Mouse (Mus musculus): ENCODE results near the gene Tsfm. TPM values are rescaled to one million over a fixed set of nuclear protein-coding genes. Genes with fewer than 3 reads are reported as not detected.
"Not testable (repeated sequence)": the region's sequence is repeated elsewhere in the genome, so short reads cannot be mapped to it uniquely, and the experiment has no call there.

Tsfm gene
- total and polyA plus RNA-seq, 2 experiments from 2014 or later = 29.3 to 60.7 TPM

GRCm38 (mm10) chr10:127077515-127077914 lies 46.9 kb upstream of the Tsfm start:
- Histone ChIP-seq H3K9me3 (ENCODE audit: low read length) (no peaks in the 10 kb centered on the region), H3K36me3 (ENCODE audit: insufficient read depth, low read length) (no peaks in the 10 kb centered on the region), H3K4me1 (ENCODE audit: insufficient read depth, low read length) (peaks cover 23% of the 10 kb centered on the region; the same call in 1 of the 2 replicates), H3K4me2 (ENCODE audit: low read depth, low read length, poor library complexity, severe bottlenecking) (peak overlapping the region; percentile 93), H3K27me3 (ENCODE audit: insufficient read depth, low read length) (no peaks in the 10 kb centered on the region), H3K9ac (replicated peaks; ENCODE audit: low read length, poor library complexity, severe bottlenecking) (peak overlapping the region; percentile 95), H3K4me3 (ENCODE audit: low read depth, low read length) (peak overlapping the region; percentile 83), H3K27ac (ENCODE audit: low read depth, low read length) (peak overlapping the region; percentile 94)
- whole genome bisulfite sequencing = 9% methylated on average over 10 of the region's 10 CpGs
- no peak for DNase-seq (ENCODE audit: low spot score)
- ATAC-seq (ENCODE audit: low FRiP score) = no peak; the same call in 1 of the 2 replicates
- TF ChIP-seq CTCF (IDR thresholded peaks at IDR 0.05) = no peak

- DNase-seq (ENCODE audit: low spot score) = no peak
- Histone ChIP-seq H3K27ac (ENCODE audit: low read depth, low read length) (no peak overlapping the region), H3K27me3 (ENCODE audit: insufficient read depth, low read length) (no peaks in the 10 kb centered on the region), H3K9ac (replicated peaks; ENCODE audit: low read length, poor library complexity, severe bottlenecking) (no peak overlapping the region), H3K4me1 (ENCODE audit: insufficient read depth, low read length) (peaks cover 12% of the 10 kb centered on the region; the same call in 1 of the 2 replicates), H3K36me3 (ENCODE audit: insufficient read depth, low read length) (no peaks in the 10 kb centered on the region), H3K4me3 (ENCODE audit: low read depth, low read length) (no peak overlapping the region), H3K4me2 (ENCODE audit: low read depth, low read length, poor library complexity, severe bottlenecking) (peak overlapping the region; percentile 93; the same call in 1 of the 2 replicates), H3K9me3 (ENCODE audit: low read length) (no peaks in the 10 kb centered on the region)
- TF ChIP-seq CTCF (IDR thresholded peaks at IDR 0.05) = no peak
- WGBS = 42% methylated on average over 4 of the region's 4 CpGs
- no peak for ATAC-seq (ENCODE audit: low FRiP score)
Measured at GRCm38 (mm10) chr10:127076082-127076481, 45.4 kb upstream of the Tsfm start.

- 77% methylated on average over 8 of the region's 8 CpGs for WGBS
- ATAC-seq (ENCODE audit: low FRiP score) (no peak), DNase-seq (ENCODE audit: low spot score) (no peak)
- Histone ChIP-seq H3K27me3 (ENCODE audit: insufficient read depth, low read length) (no peaks in the 10 kb centered on the region), H3K4me3 (ENCODE audit: low read depth, low read length) (no peak overlapping the region), H3K4me1 (ENCODE audit: insufficient read depth, low read length) (peaks cover 8% of the 10 kb centered on the region; the same call in 1 of the 2 replicates), H3K36me3 (ENCODE audit: insufficient read depth, low read length) (no peaks in the 10 kb centered on the region), H3K9ac (replicated peaks; ENCODE audit: low read length, poor library complexity, severe bottlenecking) (no peak overlapping the region), H3K4me2 (ENCODE audit: low read depth, low read length, poor library complexity, severe bottlenecking) (no peak overlapping the region), H3K9me3 (ENCODE audit: low read length) (no peaks in the 10 kb centered on the region), H3K27ac (ENCODE audit: low read depth, low read length) (no peak overlapping the region)
- no peak for TF ChIP-seq CTCF (IDR thresholded peaks at IDR 0.05)
Measured at GRCm38 (mm10) chr10:127075651-127076050, 45.0 kb upstream of the Tsfm start.

GRCm38 (mm10) chr10:127075080-127075479 lies 44.4 kb upstream of the Tsfm start, which contains the start of gene Agap2:
TSS of gene Agap2 (plus strand) at chr10:127075284.
- Histone ChIP-seq H3K9me3 (ENCODE audit: low read length) (no peaks in the 10 kb centered on the region), H3K9ac (replicated peaks; ENCODE audit: low read length, poor library complexity, severe bottlenecking) (no peak within 1 kb of the TSS), H3K36me3 (ENCODE audit: insufficient read depth, low read length) (no peaks in the 10 kb centered on the region), H3K27ac (ENCODE audit: low read depth, low read length) (no peak within 1 kb of the TSS), H3K27me3 (ENCODE audit: insufficient read depth, low read length) (no peaks in the 10 kb centered on the region), H3K4me3 (ENCODE audit: low read depth, low read length) (no peak within 1 kb of the TSS), H3K4me1 (ENCODE audit: insufficient read depth, low read length) (peaks cover 4% of the 10 kb centered on the region; the same call in 1 of the 2 replicates), H3K4me2 (ENCODE audit: low read depth, low read length, poor library complexity, severe bottlenecking) (peak within 1 kb of the TSS; percentile 93; the same call in 1 of the 2 replicates)
- DNase-seq (ENCODE audit: low spot score) (no peak), ATAC-seq (ENCODE audit: low FRiP score) (no peak)
- no peak for TF ChIP-seq CTCF (IDR thresholded peaks at IDR 0.05)
- 74% methylated on average over 9 of the region's 9 CpGs for WGBS

GRCm38 (mm10) chr10:127073981-127074380 lies 43.3 kb upstream of the Tsfm start:
- Histone ChIP-seq H3K4me3 (ENCODE audit: low read depth, low read length) (no peak overlapping the region), H3K9me3 (ENCODE audit: low read length) (no peaks in the 10 kb centered on the region), H3K4me1 (ENCODE audit: insufficient read depth, low read length) (peaks cover 4% of the 10 kb centered on the region; the same call in 1 of the 2 replicates), H3K9ac (replicated peaks; ENCODE audit: low read length, poor library complexity, severe bottlenecking) (no peak overlapping the region), H3K4me2 (ENCODE audit: low read depth, low read length, poor library complexity, severe bottlenecking) (no peak overlapping the region), H3K36me3 (ENCODE audit: insufficient read depth, low read length) (no peaks in the 10 kb centered on the region), H3K27me3 (ENCODE audit: insufficient read depth, low read length) (no peaks in the 10 kb centered on the region), H3K27ac (ENCODE audit: low read depth, low read length) (no peak overlapping the region)
- TF ChIP-seq CTCF (IDR thresholded peaks at IDR 0.05) = no peak
- 86% methylated on average over 1 of the region's 1 CpGs for WGBS
- ATAC-seq (ENCODE audit: low FRiP score) (no peak), DNase-seq (ENCODE audit: low spot score) (no peak)

GRCm38 (mm10) chr10:127072969-127073368 lies 42.3 kb upstream of the Tsfm start:
- not testable (repeated sequence) for H3K27me3 ChIP-seq (ENCODE audit: insufficient read depth, low read length); H3K9ac ChIP-seq (replicated peaks; ENCODE audit: low read length, poor library complexity, severe bottlenecking); ATAC-seq (ENCODE audit: low FRiP score); H3K4me1 ChIP-seq (ENCODE audit: insufficient read depth, low read length); H3K4me3 ChIP-seq (ENCODE audit: low read depth, low read length); DNase-seq (ENCODE audit: low spot score); H3K27ac ChIP-seq (ENCODE audit: low read depth, low read length); H3K9me3 ChIP-seq (ENCODE audit: low read length); H3K36me3 ChIP-seq (ENCODE audit: insufficient read depth, low read length); H3K4me2 ChIP-seq (ENCODE audit: low read depth, low read length, poor library complexity, severe bottlenecking)
- 75% methylated on average over 2 of the region's 2 CpGs for WGBS
